Mouse (Mus musculus) intestine, embryonic 16.5 days (tissue): ENCODE results near the gene Ube2n. TPM values are rescaled to one million over a fixed set of nuclear protein-coding genes. Genes with fewer than 3 reads are reported as not detected.
A peak's percentile ranks its signal among the peaks of the same experiment; 100 is the strongest.
"Not testable (repeated sequence)": the region's sequence is repeated elsewhere in the genome, so short reads cannot be mapped to it uniquely, and the experiment has no call there.

ENCODE experiments used
- ATAC-seq: fragments of 200-750 bp; cut with Nextera tagmentation; 2 replicates; pipeline ENCODE4 v1.8.0; 2017; ENCODE audit warnings: moderate TSS enrichment, moderate library complexity
- H3K27ac ChIP-seq: fragments of 300-500 bp; sonication (generic); 2 replicates; pipeline ENCODE4 v1.5.1; 2014; ENCODE audit warnings: mild to moderate bottlenecking, low read length
- H3K27me3 ChIP-seq: fragments of 300-500 bp; sonication (generic); replicated peaks from 2 replicates; pipeline ENCODE4 v1.6.1; 2014; ENCODE audit warnings: low read length, control low read depth, mixed read lengths; ENCODE audit not compliant: control insufficient read depth, insufficient read depth
- H3K36me3 ChIP-seq: fragments of 300-500 bp; sonication (generic); 2 replicates; pipeline ENCODE4 v1.6.1; 2014; ENCODE audit warnings: low read length, control low read depth; ENCODE audit not compliant: control insufficient read depth, insufficient read depth
- H3K4me1 ChIP-seq: fragments of 300-500 bp; sonication (generic); 2 replicates; pipeline ENCODE4 v1.6.1; 2014; ENCODE audit warnings: low read length, control low read depth, mixed read lengths; ENCODE audit not compliant: control insufficient read depth, insufficient read depth
- H3K4me2 ChIP-seq: fragments of 300-500 bp; sonication (generic); 2 replicates; pipeline ENCODE4 v1.6.1; 2014; ENCODE audit warnings: low read depth, low read length, control low read depth
- H3K4me3 ChIP-seq: fragments of 300-500 bp; sonication (generic); 2 replicates; pipeline ENCODE4 v1.5.1; 2014; ENCODE audit warnings: mild to moderate bottlenecking, low read length
- H3K9ac ChIP-seq: fragments of 300-500 bp; sonication (generic); 2 replicates; pipeline ENCODE4 v1.6.1; 2014; ENCODE audit warnings: low read depth, low read length
- H3K9me3 ChIP-seq: fragments of 300-500 bp; sonication (generic); 2 replicates; pipeline ENCODE4 v1.6.1; 2016; ENCODE audit warnings: low read length, control low read depth; ENCODE audit not compliant: control insufficient read depth
- WGBS: fragments of 180-500 bp; shearing (Covaris S2); extraction: QIAGEN DNeasy Blood & Tissue Kit; methylation state at CpG from one replicate; pipeline ENCODE4 v1.1.7; 2014; 5-methylcytosine and 5-hydroxymethylcytosine counted together
- polyA plus RNA-seq: library from polyadenylated mRNA; unstranded; fragments of >200 nt; fragmentation: Nextera tagmentation; extraction: Ambion mirVana; gene quantifications from 2 replicates; pipeline ENCODE4 v1.2.1, GENCODE M21; 2015

Gene Ube2n
- polyA plus RNA-seq, 1 experiment from 2014 or later, result 288 TPM

DNA sequence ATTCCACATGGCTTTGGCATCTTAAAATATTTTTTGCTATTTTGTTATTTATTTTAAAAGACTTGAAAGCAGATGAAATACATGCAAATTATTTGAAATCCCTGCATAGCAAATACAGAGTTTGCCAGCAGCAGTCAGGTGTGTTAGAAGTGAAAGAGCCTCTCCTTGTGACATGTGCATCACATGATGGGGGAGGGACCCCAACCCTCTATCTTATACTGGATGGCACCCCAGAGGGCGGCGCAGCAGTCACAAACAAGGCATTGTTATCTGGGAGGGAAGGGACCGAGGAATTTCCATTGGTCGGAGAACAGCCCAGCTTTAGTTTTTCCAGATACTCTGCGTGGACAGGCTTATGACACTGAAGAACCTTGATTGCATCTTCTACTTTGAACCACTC, 34.1 kb downstream of the Ube2n start:
- not testable (repeated sequence) for H3K36me3 ChIP-seq, H3K4me2 ChIP-seq, H3K4me1 ChIP-seq, ATAC-seq, H3K9ac ChIP-seq, H3K4me3 ChIP-seq, H3K9me3 ChIP-seq, H3K27me3 ChIP-seq, H3K27ac ChIP-seq
- 66% methylated on average over 5 of the region's 5 CpGs for WGBS

GRCm38 (mm10) chr10:95550506-95550905, 35.6 kb downstream of the Ube2n start:
- H3K27ac ChIP-seq, result no peak overlapping the region
- H3K9ac ChIP-seq, result no peak overlapping the region
- H3K27me3 ChIP-seq, result no peaks in the 10 kb centered on the region
- ATAC-seq, result no peak
- H3K4me1 ChIP-seq, result no peaks in the 10 kb centered on the region
- no peaks in the 10 kb centered on the region for H3K9me3 ChIP-seq
- H3K4me3 ChIP-seq, result no peak overlapping the region
- peaks cover 6% of the 10 kb centered on the region for H3K36me3 ChIP-seq
- WGBS, result 66% methylated on average over 1 of the region's 1 CpGs
- no peak overlapping the region for H3K4me2 ChIP-seq

GRCm38 (mm10) chr10:95551752-95552151, 36.8 kb downstream of the Ube2n start:
- no peak overlapping the region for H3K4me3 ChIP-seq
- no peaks in the 10 kb centered on the region for H3K27me3 ChIP-seq
- H3K36me3 ChIP-seq, result 0 out of 2 replicates have a peak, but pooled peaks cover 2% of the 10 kb centered on the region
- no peak overlapping the region for H3K4me2 ChIP-seq
- no peak for ATAC-seq
- H3K9me3 ChIP-seq, result no peaks in the 10 kb centered on the region
- no peaks in the 10 kb centered on the region for H3K4me1 ChIP-seq
- no peak overlapping the region for H3K9ac ChIP-seq
- H3K27ac ChIP-seq, result no peak overlapping the region

GRCm38 (mm10) chr10:95552326-95552725, 37.4 kb downstream of the Ube2n start:
- H3K9me3 ChIP-seq, result no peaks in the 10 kb centered on the region
- H3K4me3 ChIP-seq, result no peak overlapping the region
- H3K4me2 ChIP-seq, result no peak overlapping the region
- no peak overlapping the region for H3K9ac ChIP-seq
- 62% methylated on average over 3 of the region's 3 CpGs for WGBS
- no peak overlapping the region for H3K27ac ChIP-seq
- no peaks in the 10 kb centered on the region for H3K4me1 ChIP-seq
- H3K36me3 ChIP-seq, result 0 out of 2 replicates have a peak, but pooled peaks cover 2% of the 10 kb centered on the region
- ATAC-seq, result no peak
- H3K27me3 ChIP-seq, result no peaks in the 10 kb centered on the region

GRCm38 (mm10) chr10:95555866-95556265, 40.9 kb downstream of the Ube2n start:
- Histone ChIP-seq H3K4me3 (no peak overlapping the region), H3K27me3 (no peaks in the 10 kb centered on the region), H3K9ac (no peak overlapping the region), H3K4me1 (peaks cover 11% of the 10 kb centered on the region; the same call in 1 of the 2 replicates), H3K27ac (no peak overlapping the region), H3K4me2 (no peak overlapping the region), H3K9me3 (no peaks in the 10 kb centered on the region), H3K36me3 (no peaks in the 10 kb centered on the region)
- no peak for ATAC-seq
- WGBS, result 84% methylated on average over 11 of the region's 11 CpGs

- 0 out of 2 replicates have a peak, but pooled peaks have one; percentile 21 for ATAC-seq
These were observed 42.4 kb downstream of the Ube2n start for GRCm38 (mm10) chr10:95557337-95557828.

GRCm38 (mm10) chr10:95559426-95559825, 44.5 kb downstream of the Ube2n start:
- peaks cover 16% of the 10 kb centered on the region for H3K4me1 ChIP-seq
- H3K4me3 ChIP-seq, result no peak overlapping the region
- no peak overlapping the region for H3K9ac ChIP-seq
- no peak overlapping the region for H3K27ac ChIP-seq
- H3K36me3 ChIP-seq, result no peaks in the 10 kb centered on the region
- H3K27me3 ChIP-seq, result no peaks in the 10 kb centered on the region
- no peaks in the 10 kb centered on the region for H3K9me3 ChIP-seq
- WGBS, result 65% methylated on average over 7 of the region's 7 CpGs
- H3K4me2 ChIP-seq, result no peak overlapping the region
- ATAC-seq, result no peak

More at GRCm38 (mm10) chr10:95557337-95557828, 42.4 kb downstream of the Ube2n start:
- 95% methylated on average over 5 of the region's 5 CpGs for WGBS
- Histone ChIP-seq H3K9ac (no peak overlapping the region), H3K27me3 (no peaks in the 10 kb centered on the region), H3K4me3 (no peak overlapping the region), H3K9me3 (no peaks in the 10 kb centered on the region), H3K4me2 (no peak overlapping the region), H3K4me1 (peaks cover 15% of the 10 kb centered on the region), H3K36me3 (no peaks in the 10 kb centered on the region), H3K27ac (no peak overlapping the region)

GRCm38 (mm10) chr10:95560394-95560983, 45.5 kb downstream of the Ube2n start:
- WGBS, result 76% methylated on average over 9 of the region's 9 CpGs
- Histone ChIP-seq H3K27me3 (no peaks in the 10 kb centered on the region), H3K9ac (no peak overlapping the region), H3K9me3 (no peaks in the 10 kb centered on the region), H3K27ac (no peak overlapping the region), H3K4me3 (no peak overlapping the region; the same call in 1 of the 2 replicates), H3K36me3 (no peaks in the 10 kb centered on the region), H3K4me1 (peaks cover 19% of the 10 kb centered on the region), H3K4me2 (no peak overlapping the region)
- ATAC-seq, result no peak

DNA sequence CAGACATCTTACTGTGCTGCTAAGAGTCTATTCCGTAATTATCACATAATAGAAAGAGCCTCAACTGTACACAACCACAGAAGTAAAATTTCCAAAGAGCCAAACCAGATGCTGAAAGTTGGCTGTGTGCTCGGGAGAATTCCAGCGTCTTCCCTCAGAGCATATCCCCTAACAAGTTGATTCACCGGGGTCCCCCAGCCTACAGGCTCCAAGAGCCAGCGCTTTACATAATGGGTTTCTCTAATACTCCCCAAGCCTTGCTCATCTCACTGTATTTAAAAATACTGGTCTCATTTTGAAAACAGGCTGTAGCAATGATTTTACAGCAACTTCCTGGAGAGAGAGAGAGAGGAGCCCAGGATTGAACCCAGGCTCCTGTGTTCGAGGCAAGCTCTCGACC, 46.7 kb downstream of the Ube2n start:
- no peaks in the 10 kb centered on the region for H3K36me3 ChIP-seq
- H3K4me1 ChIP-seq, result peaks cover 19% of the 10 kb centered on the region
- H3K9me3 ChIP-seq, result no peaks in the 10 kb centered on the region
- peak overlapping the region; percentile 96 for H3K9ac ChIP-seq
- H3K27ac ChIP-seq, result no peak overlapping the region
- 31% methylated on average over 7 of the region's 7 CpGs for WGBS
- peak overlapping the region; percentile 78 for H3K4me2 ChIP-seq
- H3K27me3 ChIP-seq, result no peaks in the 10 kb centered on the region
- no peak for ATAC-seq
- peak overlapping the region; percentile 94 for H3K4me3 ChIP-seq

- Histone ChIP-seq H3K9me3 (no peaks in the 10 kb centered on the region), H3K4me2 (peak overlapping the region; percentile 78), H3K27me3 (no peaks in the 10 kb centered on the region), H3K36me3 (no peaks in the 10 kb centered on the region), H3K27ac (0 out of 2 replicates have a peak overlapping the region, but pooled peaks have one; percentile 45), H3K4me3 (peak overlapping the region; percentile 94), H3K9ac (peak overlapping the region; percentile 96), H3K4me1 (peaks cover 19% of the 10 kb centered on the region)
- no peak for ATAC-seq
- WGBS, result 2% methylated on average over 8 of the region's 8 CpGs
These were observed 47.5 kb downstream of the Ube2n start for GRCm38 (mm10) chr10:95562395-95562794.
